Mouse (Mus musculus) liver, embryonic 18 days (tissue): ENCODE results near the gene Dnaic2. TPM values are rescaled to one million over a fixed set of nuclear protein-coding genes. Genes with fewer than 3 reads are reported as not detected.

Experiments used
- polyA plus RNA-seq: library from polyadenylated mRNA; depleted of rRNA; stranded (reverse); fragments of >200 nt; gene quantifications from 2 replicates; pipeline ENCODE4 v1.2.3, GENCODE M21; 2012; rRNA removed

Dnaic2 gene
- 6.2 and 8.1 TPM in 2 replicates for polyA plus RNA-seq

DNA sequence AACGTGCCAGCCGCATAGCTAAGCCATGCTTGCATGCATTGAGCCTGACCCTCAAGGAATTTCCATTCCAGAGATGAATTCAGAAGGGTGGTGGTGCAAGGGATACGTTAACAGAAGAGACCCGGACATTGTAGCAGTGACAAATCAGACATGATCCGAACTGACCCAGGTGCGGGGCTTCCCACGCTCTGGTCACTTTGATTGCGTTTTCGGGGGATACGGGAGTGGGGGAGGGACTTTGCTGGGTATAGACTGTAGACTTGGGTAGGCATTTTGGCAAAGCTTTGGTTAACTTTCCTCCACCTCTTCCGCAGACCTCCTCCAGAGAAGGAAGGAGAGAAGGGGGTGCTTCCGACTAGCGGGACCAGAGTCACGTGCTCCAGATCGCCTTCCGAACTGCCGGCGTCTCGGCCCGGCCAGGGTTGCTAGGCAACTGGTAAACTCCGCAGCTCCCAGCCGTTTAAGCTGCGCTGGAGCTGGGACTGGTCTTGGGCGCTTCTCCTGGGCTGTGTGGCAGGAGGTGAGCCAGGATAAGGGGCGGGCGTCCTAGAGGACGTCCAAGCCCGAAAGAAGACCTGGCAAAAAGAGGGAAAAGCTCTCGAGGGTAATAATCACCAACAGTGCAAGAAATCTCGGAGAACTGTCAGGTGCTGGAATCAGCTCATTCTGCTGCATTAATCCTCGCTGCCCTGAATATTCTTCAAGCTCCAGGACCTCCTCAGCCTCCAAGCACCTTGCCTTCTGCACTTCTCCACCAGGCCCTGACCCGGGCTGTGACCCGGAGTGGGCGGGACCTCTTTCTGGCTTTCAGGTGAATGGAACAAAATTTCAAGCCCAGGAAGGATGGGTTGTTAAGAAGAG, at the start of gene Dnaic2:
Gene Dnaic2, plus strand, starts transcription at position 444 of the 861 bp plus-strand sequence.

DNA sequence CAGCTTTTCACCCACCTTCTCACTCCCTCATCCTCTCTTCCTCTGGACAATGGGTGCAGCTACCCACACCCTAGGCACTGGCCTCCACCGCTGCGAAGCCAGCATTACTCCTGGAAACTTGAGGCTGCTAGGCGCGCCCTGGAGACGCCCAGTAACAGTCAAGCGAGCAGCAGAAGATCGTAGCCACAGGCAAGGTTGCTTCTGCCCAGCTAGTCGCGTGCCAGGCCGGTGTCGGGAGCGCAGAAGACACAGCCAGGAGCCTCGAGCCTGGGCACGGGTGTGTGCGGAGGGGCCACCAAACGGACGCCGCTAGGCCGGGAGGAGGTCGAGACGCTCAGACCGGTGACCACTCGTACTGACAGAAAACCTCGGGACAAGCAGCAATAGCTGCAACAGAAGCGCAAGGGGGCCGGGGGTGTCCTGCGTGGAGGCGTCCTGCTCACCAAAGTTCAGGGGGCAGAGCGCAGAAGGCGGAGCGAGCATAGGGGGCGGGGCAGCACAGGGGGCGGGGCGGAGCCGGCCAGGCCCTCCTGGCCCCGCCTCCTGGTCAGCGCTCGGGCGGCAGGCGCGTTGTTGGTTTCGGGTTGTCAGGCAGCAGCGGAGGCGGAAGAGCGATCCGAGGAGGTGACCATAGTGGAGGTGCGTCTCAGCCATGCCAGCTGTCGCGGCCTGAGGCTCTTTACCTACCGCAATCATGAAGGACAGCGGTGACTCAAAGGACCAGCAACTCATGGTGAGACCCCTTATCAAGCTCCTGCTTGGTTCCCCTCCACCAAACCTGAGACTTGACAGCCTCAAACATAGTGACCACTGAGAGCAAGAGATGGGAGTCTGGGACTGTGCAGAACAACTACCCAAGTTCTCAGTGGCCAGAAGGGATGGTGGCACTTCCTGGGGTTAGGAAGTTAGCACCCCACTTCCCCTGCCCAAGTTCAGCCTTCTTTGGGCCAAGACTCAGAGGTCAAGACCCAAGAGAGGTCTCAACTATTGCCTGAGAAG, 37.9 kb downstream of the Dnaic2 start, which contains the start of gene Kif19a:
Gene Kif19a, plus strand, starts transcription at position 569 of the 999 bp plus-strand sequence.

DNA sequence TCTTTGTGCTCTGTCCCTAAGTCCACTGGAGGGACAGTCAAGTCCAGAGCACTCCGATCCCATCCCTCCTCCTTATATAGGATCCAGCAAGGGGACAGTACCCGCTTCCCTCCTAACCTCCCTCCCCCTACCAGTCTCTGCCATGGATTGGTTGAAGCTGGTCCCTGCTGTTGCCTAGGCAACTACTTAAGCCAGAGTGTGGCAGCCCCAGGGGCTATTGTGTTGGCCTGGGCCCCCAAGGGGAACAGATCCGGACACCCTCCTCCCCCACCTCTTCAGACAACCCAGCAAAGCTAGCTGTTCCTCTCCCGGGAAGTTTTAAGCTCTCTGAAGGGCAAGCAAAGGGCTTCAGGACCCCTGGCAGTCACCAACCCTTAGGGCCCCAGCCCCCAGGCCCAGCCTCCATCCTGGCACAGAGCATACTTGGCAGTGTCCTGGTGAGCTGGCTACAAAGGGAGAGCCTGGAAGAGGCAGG, 68.7 kb downstream of the Dnaic2 start, which contains the start of gene Btbd17:
Gene Btbd17, minus strand, starts transcription at position 98 of the 475 bp plus-strand sequence.

DNA sequence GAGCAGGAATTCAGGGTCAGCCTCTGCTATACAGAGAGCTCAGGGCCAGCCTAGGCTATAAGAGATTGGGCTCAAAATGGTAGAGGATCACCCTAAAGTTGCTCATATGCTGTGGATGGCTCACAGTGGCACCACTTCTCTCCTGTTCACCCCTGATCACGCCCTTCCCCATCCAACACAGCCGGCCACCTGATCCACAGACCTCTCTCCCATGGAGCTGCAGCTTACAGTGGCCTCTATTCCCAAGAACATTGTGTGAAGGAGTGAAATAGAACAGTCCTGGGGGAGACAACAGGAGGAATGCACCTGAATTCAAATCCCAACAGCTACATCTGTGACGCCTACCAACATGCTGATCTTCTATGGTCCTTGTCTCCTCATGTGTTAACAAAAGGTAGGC, 71.4 kb downstream of the Dnaic2 start, which contains the start of gene Gpr142:
Gene Gpr142, plus strand, starts transcription at position 301 of the 400 bp plus-strand sequence.

Other genes with a start within 250 kb of the Dnaic2 start
- 1,489 and 1,642 TPM in 2 replicates for gene Rpl38, start 58.9 kb upstream of the Dnaic2 start, polyA plus RNA-seq
- gene Ttyh2, start 52.0 kb upstream of the Dnaic2 start, polyA plus RNA-seq, result 6.7 and 7.3 TPM in 2 replicates
- 0.16 and 0.17 TPM in 2 replicates for gene Kif19a, start 38.0 kb downstream of the Dnaic2 start, polyA plus RNA-seq
- gene Btbd17, start 68.5 kb downstream of the Dnaic2 start, polyA plus RNA-seq, result 0.06 and 0.14 TPM in 2 replicates
- not detected in 2 replicates for gene Gpr142, start 71.5 kb downstream of the Dnaic2 start, polyA plus RNA-seq
- gene Gprc5c, start 123.7 kb downstream of the Dnaic2 start, polyA plus RNA-seq, result 10.7 and 12.3 TPM in 2 replicates
- 3.2 and 3.8 TPM in 2 replicates for gene Cd300a, start 162.6 kb downstream of the Dnaic2 start, polyA plus RNA-seq
- gene Cd300lb, start 207.0 kb downstream of the Dnaic2 start, polyA plus RNA-seq, result 2.8 and 3.0 TPM in 2 replicates
- 0.32 and 0.46 TPM in 2 replicates for gene Cd300c, start 241.7 kb downstream of the Dnaic2 start, polyA plus RNA-seq